Mouse (Mus musculus) cortical plate, adult 2 months (tissue): ENCODE measurements around the gene Nck2.

Experiments used
- CTCF ChIP-seq: fragments of 200-500 bp; IDR thresholded peaks from 2 replicates; pipeline ENCODE4 v1.5.1; 2011; ENCODE audit warnings: mild to moderate bottlenecking, control low read depth, low read length; ENCODE audit not compliant: insufficient read depth; ENCODE audit errors: extremely low read depth
- POLR2A ChIP-seq: fragments of 200-500 bp; IDR thresholded peaks from 2 replicates; pipeline ENCODE4 v1.6.1; 2011; ENCODE audit warnings: mild to moderate bottlenecking, low read length, control low read depth; ENCODE audit not compliant: insufficient read depth; ENCODE audit errors: extremely low read depth

GRCm38 (mm10) chr1:43503676-43504075, 59.3 kb downstream of the Nck2 start:
- TF ChIP-seq POLR2A = no peak
- no peak for TF ChIP-seq CTCF
